Mouse (Mus musculus) bone marrow, adult 2 months (tissue): ENCODE data around the gene 4933416C03Rik. TPM values are rescaled to one million over a fixed set of nuclear protein-coding genes. Genes with fewer than 3 reads are reported as not detected.

Experiments
- H3K27ac ChIP-seq: fragments of 200-500 bp; 2 replicates; pipeline ENCODE4 v1.5.1; 2012; ENCODE audit warnings: low read depth, mild to moderate bottlenecking, control low read depth, inconsistent platforms, low read length; ENCODE audit not compliant: control insufficient read depth, poor library complexity, insufficient read depth
- H3K4me1 ChIP-seq: fragments of 200-500 bp; 2 replicates; pipeline ENCODE4 v1.6.1; 2011; ENCODE audit warnings: low read length; ENCODE audit not compliant: control insufficient read depth, insufficient read depth
- H3K4me3 ChIP-seq: fragments of 200-500 bp; replicated peaks from 2 replicates; pipeline ENCODE3; 2011; ENCODE audit warnings: mild to moderate bottlenecking, low read depth, low read length, control low read depth; ENCODE audit not compliant: control insufficient read depth
- CTCF ChIP-seq: fragments of 200-500 bp; IDR thresholded peaks from 2 replicates; pipeline ENCODE4 v1.5.1; 2011; ENCODE audit warnings: low read length, control low read depth; ENCODE audit not compliant: control insufficient read depth, insufficient read depth
- POLR2A ChIP-seq: fragments of 200-500 bp; IDR thresholded peaks from 2 replicates; pipeline ENCODE4 v1.6.1; 2011; ENCODE audit warnings: low read depth, mild to moderate bottlenecking, control low read depth, low read length, borderline replicate concordance; ENCODE audit not compliant: control insufficient read depth
- WGBS: fragments of 180-500 bp; shearing (Covaris S2); methylation state at CpG from one replicate; pipeline ENCODE4 v1.1.7; 2018; 5-methylcytosine and 5-hydroxymethylcytosine counted together
- polyA plus RNA-seq: library from polyadenylated mRNA; stranded (reverse); fragments of >200 nt; gene quantifications from 2 replicates; pipeline ENCODE4 v1.2.4, GENCODE M21; 2011; ENCODE audit warnings: low replicate concordance; ENCODE audit not compliant: missing spikeins, insufficient read depth, insufficient read length

Gene 4933416C03Rik
- polyA plus RNA-seq, 1 experiment, result not detected

GRCm38 (mm10) chr10:116108176-116108575, 5.5 kb downstream of the 4933416C03Rik start:
- WGBS, result 60% methylated on average over 4 of the region's 4 CpGs
- Histone ChIP-seq H3K4me3 (no peak overlapping the region), H3K4me1 (no peaks in the 10 kb centered on the region), H3K27ac (no peak overlapping the region)
- no peak for TF ChIP-seq POLR2A
- no peak for TF ChIP-seq CTCF

GRCm38 (mm10) chr10:116098470-116098869, 15.2 kb downstream of the 4933416C03Rik start:
- Histone ChIP-seq H3K4me3 (no peak overlapping the region), H3K4me1 (no peaks in the 10 kb centered on the region), H3K27ac (no peak overlapping the region)
- WGBS, result 63% methylated on average over 7 of the region's 7 CpGs
- TF ChIP-seq CTCF (no peak), POLR2A (no peak)

GRCm38 (mm10) chr10:116096466-116096865, 17.3 kb downstream of the 4933416C03Rik start:
- TF ChIP-seq CTCF (no peak), POLR2A (no peak)
- Histone ChIP-seq H3K4me3 (no peak overlapping the region), H3K27ac (no peak overlapping the region), H3K4me1 (no peaks in the 10 kb centered on the region)
- WGBS, result 80% methylated on average over 13 of the region's 13 CpGs

- TF ChIP-seq CTCF (no peak), POLR2A (no peak)
- Histone ChIP-seq H3K27ac (no peak overlapping the region), H3K4me1 (no peaks in the 10 kb centered on the region), H3K4me3 (no peak overlapping the region)
- 21% methylated on average over 3 of the region's 3 CpGs for WGBS
These were observed 29.8 kb downstream of the 4933416C03Rik start for GRCm38 (mm10) chr10:116083965-116084364.

GRCm38 (mm10) chr10:116080841-116081240, 32.9 kb downstream of the 4933416C03Rik start:
- no peak for TF ChIP-seq POLR2A
- Histone ChIP-seq H3K4me1 (no peaks in the 10 kb centered on the region), H3K4me3 (no peak overlapping the region), H3K27ac (no peak overlapping the region)
- 81% methylated on average over 6 of the region's 6 CpGs for WGBS

- no peak overlapping the region for H3K27ac ChIP-seq
- no peak for TF ChIP-seq CTCF
- TF ChIP-seq POLR2A, result no peak
- WGBS, result 50% methylated on average over 7 of the region's 7 CpGs
- no peaks in the 10 kb centered on the region for H3K4me1 ChIP-seq
- H3K4me3 ChIP-seq, result no peak overlapping the region
These were observed 34.3 kb downstream of the 4933416C03Rik start for GRCm38 (mm10) chr10:116079396-116079795.

GRCm38 (mm10) chr10:116078636-116079035, 35.1 kb downstream of the 4933416C03Rik start:
- 84% methylated on average over 5 of the region's 5 CpGs for WGBS
- TF ChIP-seq CTCF (no peak), POLR2A (no peak)
- H3K27ac ChIP-seq, result no peak overlapping the region
- H3K4me3 ChIP-seq, result no peak overlapping the region
- H3K4me1 ChIP-seq, result no peaks in the 10 kb centered on the region

- 69% methylated on average over 5 of the region's 5 CpGs for WGBS
- no peak overlapping the region for H3K4me3 ChIP-seq
- no peak overlapping the region for H3K27ac ChIP-seq
- no peaks in the 10 kb centered on the region for H3K4me1 ChIP-seq
- TF ChIP-seq CTCF (no peak), POLR2A (no peak)
These were observed 37.8 kb downstream of the 4933416C03Rik start for GRCm38 (mm10) chr10:116075954-116076353.

Other genes with a start within 250 kb of the 4933416C03Rik start
- 1.1 and 1.6 TPM in 2 replicates for gene Ptprr, start 95.7 kb downstream of the 4933416C03Rik start, polyA plus RNA-seq
- gene Ptprb, start 161.6 kb upstream of the 4933416C03Rik start, polyA plus RNA-seq, result 1.8 and 2.8 TPM in 2 replicates